Mouse (Mus musculus): ENCODE measurements around the gene Tiam1. TPM values are rescaled to one million over a fixed set of nuclear protein-coding genes. Genes with fewer than 3 reads are reported as not detected.

The Tiam1 gene
- total RNA-seq (2017): 24.6 to 28.6 TPM (median 27.7 TPM) in 3 replicates

DNA sequence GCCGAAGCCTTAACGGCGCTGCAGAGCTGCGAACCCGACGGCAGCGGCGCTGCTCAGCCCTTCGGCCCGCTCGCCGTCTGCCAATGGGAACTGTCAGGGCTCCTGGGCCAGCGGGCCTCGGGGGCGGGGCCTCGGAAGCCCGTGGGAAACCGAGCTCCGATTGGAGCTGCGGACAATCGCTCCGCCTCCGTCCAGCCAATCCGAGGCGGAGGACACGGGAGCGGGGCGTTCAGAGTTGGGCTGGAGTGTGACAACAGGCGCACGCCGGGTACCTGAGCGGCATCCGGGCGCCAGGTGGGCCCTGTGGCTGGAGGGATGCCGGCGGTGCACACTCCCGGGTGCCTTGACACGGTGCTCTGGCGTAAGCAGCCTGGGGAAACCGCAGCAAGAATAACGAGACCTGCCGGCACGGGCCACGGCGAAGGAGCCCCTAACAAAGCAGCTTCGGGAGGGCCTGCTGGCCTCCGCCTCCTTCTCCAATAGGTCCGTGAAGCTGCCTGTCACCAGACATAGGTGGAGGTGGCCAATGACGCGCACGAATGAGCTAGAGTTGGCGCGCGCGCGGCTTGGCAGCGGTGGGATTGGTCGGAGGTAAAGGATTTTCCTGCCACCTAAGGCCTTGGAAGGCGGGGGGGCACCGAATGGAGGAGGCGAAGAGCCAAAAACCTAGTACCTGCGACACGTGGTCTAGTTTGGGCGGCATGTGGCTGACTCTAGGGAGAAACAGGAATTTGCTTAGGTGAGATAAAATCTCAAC is at the start of gene Tiam1:
Gene Tiam1, minus strand, starts transcription at position 10 of the 757 bp plus-strand sequence.
- ATAC-seq (replicated peaks; ENCODE audit: insufficient number of reproducible peaks, low FRiP score, low TSS enrichment, poor library complexity, severe bottlenecking): peak; percentile 90

DNA sequence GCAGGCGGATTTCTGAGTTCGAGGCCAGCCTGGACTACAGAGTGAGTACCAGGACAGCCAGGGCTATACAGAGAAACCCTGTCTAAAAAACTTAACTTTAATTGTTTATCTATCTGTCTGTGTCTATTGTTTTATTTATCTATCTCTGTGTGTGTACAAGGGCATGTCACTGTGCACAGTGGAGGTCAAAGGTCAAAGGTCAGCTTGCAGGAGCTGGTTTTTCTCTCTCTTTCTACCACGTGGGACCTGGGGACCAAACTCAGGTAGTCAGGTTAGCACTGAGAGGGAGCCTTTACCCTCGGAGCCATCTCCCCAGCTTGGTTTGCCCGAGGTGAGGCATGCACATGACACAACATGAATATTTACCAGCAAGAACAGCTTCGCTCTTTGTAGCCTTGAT is 47.7 kb upstream of the Tiam1 start:
- no peak for ATAC-seq (replicated peaks; ENCODE audit: insufficient number of reproducible peaks, low FRiP score, low TSS enrichment, poor library complexity, severe bottlenecking)

DNA sequence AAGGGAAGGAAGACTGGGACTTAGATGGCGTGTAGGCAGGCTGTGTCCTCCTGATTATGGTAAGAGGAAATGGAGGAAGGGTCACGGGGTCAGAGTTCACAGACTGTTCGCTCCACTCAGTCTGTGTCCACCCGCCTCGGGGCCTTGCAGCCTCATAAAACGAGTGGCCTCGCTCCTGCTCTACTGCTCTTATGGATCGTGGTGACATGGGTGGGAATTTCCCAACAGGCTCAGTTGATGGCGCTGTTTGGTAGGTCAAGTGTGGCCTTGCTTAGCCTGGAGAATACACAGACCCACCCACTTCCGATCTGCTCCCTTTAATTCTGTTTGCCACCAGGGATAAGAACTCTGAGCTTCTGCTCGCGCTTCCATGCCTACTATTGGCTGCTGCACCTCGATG is 43.9 kb upstream of the Tiam1 start:
- peak; percentile 43 for ATAC-seq (replicated peaks; ENCODE audit: insufficient number of reproducible peaks, low FRiP score, low TSS enrichment, poor library complexity, severe bottlenecking)

DNA sequence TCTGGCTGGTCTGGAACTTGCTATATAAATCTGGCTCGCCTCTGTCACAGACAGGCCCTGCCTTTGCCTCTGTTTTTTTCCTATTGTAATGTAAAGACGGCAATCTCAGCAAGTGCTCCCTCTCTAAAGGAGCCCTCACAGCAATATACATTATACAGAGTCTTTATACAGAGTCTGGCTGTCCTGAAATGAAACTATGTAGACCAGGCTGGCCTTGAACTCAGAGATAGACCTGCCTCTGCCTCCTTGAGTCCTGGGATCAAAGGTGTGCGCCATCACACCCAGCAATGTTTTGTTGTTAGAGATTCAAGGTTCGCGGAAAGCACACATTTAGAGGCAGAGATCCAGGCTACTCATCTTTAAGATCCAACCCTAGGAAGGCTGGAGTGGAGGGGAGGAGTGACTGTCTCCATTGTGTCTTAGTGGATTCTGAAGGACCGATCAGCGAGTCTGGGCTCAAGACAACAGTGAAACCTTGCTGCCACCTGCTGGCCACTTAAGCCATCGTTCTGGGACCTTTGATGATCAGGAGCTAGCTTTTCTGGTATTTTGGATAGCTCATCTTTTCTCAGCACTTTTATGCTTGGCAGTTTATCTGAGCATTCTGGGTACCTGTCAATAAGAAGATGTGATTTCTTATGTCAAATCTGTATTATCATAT is 42.5 kb upstream of the Tiam1 start:
- peak; percentile 70 for ATAC-seq (replicated peaks; ENCODE audit: insufficient number of reproducible peaks, low FRiP score, low TSS enrichment, poor library complexity, severe bottlenecking)

DNA sequence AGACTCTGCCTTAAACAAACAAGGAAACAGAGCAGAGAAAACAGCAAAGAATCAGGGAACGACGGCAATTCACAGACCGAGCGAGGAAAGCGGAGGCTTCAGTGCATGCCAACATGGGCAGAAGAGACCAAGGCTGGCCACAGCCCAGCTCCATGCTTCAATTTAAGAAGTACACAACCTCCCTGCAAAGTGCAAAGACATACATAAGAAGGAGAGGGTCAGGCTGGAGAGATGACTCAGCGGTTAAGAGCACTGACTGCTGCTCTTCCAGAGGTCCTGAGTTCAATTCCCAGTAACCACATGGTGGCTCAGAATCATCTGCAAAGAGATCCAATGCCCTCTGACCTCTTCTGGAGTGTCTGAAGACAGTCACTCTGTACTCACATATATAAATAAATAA is 40.6 kb upstream of the Tiam1 start:
- no peak for ATAC-seq (replicated peaks; ENCODE audit: insufficient number of reproducible peaks, low FRiP score, low TSS enrichment, poor library complexity, severe bottlenecking)

DNA sequence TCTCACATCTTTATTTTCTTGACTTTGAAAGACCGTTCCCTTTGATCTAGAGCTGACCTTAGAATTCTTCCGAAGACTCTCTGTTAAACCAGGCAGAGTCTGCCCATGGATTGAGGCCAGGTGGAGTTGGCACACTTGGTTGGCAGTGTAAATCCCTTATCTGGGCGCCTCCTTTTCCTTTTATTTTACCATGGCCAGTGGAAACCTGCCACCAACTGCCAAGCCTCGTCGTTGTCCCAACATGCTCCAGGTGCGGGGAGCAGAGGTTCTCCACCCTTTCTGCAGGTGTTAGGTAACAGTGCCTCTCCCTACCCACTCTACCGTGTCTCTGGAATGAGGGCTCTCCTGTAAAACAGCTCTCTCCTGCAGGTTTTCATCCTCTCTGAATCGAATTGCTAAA is 38.1 kb upstream of the Tiam1 start:
- ATAC-seq (replicated peaks; ENCODE audit: insufficient number of reproducible peaks, low FRiP score, low TSS enrichment, poor library complexity, severe bottlenecking): no peak

DNA sequence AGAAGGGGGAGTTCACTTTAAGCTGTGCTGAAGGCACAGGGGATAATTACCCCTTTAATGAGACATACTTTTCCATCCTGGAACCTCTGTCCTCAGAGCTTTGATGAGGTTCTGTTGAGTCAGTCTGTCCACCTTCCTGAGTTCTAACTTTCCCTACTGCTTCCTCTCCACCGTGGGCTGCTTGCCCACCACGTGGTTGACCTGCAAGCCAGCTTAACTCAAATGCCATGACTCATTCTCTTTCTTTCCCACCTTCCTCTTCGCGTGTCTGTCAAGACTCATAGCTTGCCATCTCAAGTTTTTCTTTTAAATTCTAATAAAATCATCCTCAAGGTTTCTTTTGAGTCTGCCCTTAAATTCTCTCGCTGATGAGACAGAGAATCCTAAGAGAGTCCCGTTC is 37.4 kb upstream of the Tiam1 start:
- ATAC-seq (replicated peaks; ENCODE audit: insufficient number of reproducible peaks, low FRiP score, low TSS enrichment, poor library complexity, severe bottlenecking): no peak

DNA sequence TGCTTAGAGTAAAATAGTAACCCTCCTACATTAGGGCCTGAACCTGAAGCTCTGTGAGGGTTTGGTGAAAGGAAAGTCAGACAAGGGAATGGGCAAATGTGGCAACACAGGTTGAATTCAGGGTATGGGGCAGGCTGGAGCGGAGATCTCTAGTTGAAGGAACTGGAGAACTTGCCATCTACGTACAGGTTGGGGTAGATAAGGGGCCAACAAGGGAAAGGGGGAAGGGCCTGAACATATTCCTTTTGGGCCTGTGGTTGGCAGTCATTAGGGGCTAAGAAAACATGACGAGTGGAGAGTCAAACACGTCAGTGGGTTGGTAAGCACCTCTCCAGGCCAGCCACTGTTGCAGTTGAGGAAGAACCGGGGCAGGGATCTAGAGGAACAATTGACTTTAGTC is 36.3 kb upstream of the Tiam1 start:
- no peak for ATAC-seq (replicated peaks; ENCODE audit: insufficient number of reproducible peaks, low FRiP score, low TSS enrichment, poor library complexity, severe bottlenecking)

DNA sequence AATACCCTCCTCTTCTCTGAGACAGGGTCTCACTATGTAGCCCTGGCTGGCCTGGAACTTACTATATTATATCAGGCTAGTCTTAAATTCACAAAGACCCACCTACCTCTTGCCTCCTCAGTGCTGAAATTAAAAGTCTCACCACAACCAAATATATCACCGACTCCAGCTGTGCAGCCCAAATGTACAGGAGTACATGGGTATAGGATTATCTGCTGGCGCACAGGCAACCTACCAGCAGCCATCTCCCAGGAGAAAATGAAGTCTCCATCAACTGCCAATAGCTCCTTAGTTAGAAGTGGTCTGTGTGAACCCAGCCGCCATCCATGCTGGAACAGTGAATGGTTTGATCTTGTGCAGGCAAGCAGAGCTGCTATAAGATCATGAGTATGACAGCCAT is 34.8 kb upstream of the Tiam1 start:
- ATAC-seq (replicated peaks; ENCODE audit: insufficient number of reproducible peaks, low FRiP score, low TSS enrichment, poor library complexity, severe bottlenecking): no peak

DNA sequence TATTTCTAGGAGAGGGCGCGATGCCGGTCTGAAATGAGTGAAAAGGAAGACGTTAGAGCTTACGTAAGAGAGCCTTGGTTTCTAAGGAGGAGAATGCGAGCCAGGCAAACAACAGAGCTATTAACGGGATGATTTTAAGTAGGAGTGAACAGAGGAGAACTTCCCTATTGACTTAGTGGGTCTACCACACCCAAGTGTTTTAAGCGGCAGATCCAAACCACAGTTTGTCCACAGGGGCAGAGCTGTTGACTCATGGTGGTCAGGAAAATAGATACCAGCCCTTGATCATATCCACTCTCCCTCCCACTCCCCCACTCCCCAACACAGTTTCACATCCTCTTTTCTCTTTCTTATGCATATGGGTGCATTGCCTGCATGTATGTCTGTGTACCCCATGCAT is 33.9 kb upstream of the Tiam1 start:
- peak; percentile 93 for ATAC-seq (replicated peaks; ENCODE audit: insufficient number of reproducible peaks, low FRiP score, low TSS enrichment, poor library complexity, severe bottlenecking)

DNA sequence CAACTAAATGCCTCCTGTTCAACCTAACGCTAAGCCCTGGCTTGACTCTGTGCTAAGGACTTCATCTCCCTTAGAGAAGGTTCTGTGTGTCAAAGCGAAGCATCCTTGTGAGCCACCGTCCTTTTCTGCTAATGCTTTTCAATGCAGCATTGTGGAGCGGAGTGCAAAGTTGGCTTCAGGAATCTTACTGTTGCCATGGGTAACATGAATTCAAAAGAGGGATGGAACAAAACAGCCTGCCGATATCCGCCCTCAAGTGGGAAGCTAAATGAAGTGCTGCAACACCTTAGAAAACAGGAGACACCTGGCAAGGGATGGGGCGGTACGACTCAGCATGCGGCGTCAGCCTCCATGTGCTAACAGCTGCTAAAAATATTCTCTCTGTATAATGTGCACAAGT is 32.9 kb upstream of the Tiam1 start:
- ATAC-seq (replicated peaks; ENCODE audit: insufficient number of reproducible peaks, low FRiP score, low TSS enrichment, poor library complexity, severe bottlenecking): no peak

DNA sequence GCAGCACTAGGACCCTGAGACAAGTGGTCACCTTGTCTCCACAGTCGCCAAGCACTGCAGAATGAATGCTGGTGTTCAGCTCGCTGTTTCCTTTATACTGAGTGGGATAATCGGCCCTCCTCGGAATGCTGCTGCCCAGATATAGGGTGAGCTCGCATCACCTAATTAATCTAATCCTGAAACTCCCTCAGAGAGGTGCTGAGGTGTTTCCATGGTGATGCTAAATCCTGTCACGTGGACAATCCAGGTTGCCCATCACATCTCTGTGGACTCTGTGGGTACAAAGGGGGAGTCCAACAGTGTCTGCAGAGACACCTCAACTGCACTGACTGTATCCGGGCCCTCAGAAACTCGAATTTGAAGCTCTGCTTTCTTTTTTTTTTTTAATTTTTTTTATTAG is 27.8 kb upstream of the Tiam1 start:
- no peak for ATAC-seq (replicated peaks; ENCODE audit: insufficient number of reproducible peaks, low FRiP score, low TSS enrichment, poor library complexity, severe bottlenecking)

DNA sequence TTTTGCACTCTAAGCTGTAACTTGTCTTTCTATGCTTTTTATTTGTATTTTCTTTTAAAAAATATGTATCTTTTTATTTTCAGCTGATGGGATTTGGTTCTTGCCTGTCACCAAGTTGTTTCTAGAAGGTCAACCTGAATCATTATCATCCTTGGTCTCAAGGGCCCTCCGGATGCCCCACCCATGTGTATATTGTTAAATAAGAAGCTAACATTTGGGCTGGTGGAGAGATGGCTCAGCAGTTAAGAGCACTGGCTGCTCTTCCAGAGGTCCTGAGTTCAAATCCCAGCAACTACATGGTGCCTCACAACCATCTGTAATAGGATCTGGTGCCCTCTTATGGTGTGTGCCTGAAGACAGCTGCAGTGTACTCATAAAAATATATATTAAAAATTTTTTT is 27.1 kb upstream of the Tiam1 start:
- ATAC-seq (replicated peaks; ENCODE audit: insufficient number of reproducible peaks, low FRiP score, low TSS enrichment, poor library complexity, severe bottlenecking): no peak

DNA sequence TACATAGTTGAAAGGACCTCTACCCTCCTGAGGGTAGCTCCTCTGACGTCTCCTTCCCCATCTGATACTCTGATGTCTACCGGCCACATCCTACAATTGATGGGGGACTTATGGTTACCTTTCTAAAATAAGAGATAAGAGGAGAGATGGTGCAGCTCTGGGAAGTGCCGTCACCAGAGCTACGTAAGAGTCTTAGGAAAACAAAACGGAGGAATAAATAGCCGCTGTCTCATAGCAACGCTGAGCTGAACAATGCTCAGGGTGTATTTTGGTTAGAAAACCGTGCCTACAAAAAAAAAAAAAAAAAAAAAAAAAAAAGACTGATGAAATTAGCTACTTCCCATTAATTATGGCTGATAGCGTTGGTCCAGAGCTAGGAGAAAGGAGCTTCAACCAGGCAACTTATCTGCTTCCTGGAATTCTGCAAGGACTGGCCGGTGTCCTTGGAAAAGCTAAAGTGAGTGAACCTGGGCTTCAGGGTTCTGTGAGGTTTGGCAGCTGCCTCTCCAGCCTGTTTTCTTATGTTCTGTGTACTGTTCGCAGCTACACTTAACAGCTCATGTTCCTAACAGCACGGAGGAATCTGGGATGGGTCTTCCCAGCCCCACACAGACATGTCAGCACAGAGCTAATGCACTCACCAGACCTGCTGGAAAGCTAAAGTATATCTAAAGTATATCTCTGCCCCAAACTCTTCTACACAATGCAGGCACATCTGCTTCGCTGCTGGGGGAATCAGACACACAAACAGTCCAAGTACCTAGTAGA is 26.5 kb upstream of the Tiam1 start:
- no peak for ATAC-seq (replicated peaks; ENCODE audit: insufficient number of reproducible peaks, low FRiP score, low TSS enrichment, poor library complexity, severe bottlenecking)

DNA sequence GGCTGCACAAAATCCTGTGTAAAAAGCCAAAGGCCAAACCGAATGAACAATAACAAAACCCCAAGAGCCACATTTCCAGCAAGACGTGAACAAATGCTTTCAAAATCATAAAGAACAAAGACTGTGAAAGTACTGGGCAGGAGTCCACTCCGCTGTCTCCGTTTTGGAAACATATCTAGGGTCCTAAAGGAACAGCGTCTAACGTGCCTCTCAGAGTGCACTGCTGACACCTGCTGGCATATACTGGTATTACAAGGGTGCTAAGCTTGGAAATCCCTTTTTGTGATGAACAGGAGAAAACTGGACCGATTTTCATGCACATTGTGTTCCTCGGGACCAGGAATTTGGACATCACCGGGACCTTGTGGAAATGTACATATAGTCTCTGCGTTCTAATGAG is 24.1 kb upstream of the Tiam1 start:
- ATAC-seq (replicated peaks; ENCODE audit: insufficient number of reproducible peaks, low FRiP score, low TSS enrichment, poor library complexity, severe bottlenecking): peak; percentile 75

DNA sequence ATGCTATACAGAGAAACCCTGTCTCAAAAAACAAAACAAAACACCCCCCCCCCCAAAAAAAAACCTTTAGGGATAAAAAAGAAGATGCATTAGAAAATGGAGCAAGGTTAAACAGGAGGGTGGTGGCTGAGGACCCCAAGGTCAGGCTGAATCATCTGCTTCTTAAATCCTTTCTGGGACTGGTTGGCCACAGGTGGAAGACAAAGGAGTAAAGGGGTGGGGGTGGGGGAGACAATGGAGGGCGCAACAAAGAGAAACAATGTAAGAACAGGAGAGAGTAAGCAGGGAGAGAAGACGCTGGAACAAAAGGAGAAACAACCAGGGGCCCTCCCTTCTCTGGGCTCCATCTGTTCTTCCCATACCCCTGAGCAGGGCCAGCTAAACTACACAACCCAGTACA is 21.9 kb upstream of the Tiam1 start:
- ATAC-seq (replicated peaks; ENCODE audit: insufficient number of reproducible peaks, low FRiP score, low TSS enrichment, poor library complexity, severe bottlenecking): no peak

DNA sequence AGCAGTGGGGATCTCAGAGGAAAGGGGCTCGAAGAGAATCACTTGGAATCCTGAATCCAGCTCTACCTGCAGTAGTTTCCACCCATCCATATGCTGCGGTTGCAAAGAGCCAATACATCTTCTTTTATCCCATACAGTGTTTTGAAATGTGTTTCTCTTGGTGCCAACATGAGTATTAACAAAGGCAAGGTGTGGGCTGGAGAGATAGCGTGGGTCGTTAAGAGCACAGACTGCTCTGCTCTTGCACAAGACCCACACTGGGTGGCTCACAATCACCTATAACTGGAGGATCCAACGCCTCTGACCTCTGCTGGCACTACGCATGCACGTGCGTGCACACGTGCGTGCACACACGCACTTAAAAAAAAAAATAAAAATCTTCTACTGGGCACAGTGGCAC is 21.4 kb upstream of the Tiam1 start:
- no peak for ATAC-seq (replicated peaks; ENCODE audit: insufficient number of reproducible peaks, low FRiP score, low TSS enrichment, poor library complexity, severe bottlenecking)

DNA sequence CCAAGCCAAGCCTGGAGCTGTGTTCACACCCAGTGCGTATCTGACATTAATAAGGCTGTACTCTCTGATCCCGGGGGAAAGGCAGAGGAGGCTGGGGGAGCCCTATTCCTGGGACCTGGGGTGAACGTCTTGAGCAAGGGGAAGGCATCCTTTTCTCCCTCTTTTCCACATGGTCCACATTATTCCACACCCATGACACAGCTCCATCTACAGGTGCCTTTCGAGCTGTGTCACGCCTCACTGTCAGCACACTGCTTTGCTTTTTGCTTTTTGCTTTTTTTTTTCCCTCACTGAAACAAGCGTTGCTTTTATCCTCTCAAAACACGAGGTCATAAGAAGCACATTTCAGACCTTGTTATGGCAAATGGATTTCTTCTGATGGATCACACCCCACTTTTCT is 11.5 kb upstream of the Tiam1 start:
- ATAC-seq (replicated peaks; ENCODE audit: insufficient number of reproducible peaks, low FRiP score, low TSS enrichment, poor library complexity, severe bottlenecking): no peak

DNA sequence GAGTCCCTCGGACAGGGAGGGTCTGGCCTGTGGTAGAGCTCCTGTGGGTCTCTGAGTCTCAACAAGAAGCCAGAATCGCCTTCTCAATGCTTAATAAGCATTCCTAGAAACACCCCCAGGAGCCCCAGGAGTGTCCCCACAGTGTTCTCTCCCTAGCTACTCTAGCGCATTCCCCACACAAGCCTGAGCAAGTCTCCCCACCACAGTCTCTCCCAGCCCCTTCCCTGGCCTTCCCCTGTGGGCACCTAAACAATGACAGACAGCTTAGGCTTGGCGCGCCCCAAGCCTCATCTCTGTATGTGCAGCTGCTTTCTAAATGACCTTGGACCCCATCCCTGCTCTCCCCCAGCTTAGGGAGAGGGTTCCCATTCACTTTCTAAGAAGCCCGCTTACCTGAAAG is 7.3 kb upstream of the Tiam1 start:
- no peak for ATAC-seq (replicated peaks; ENCODE audit: insufficient number of reproducible peaks, low FRiP score, low TSS enrichment, poor library complexity, severe bottlenecking)

DNA sequence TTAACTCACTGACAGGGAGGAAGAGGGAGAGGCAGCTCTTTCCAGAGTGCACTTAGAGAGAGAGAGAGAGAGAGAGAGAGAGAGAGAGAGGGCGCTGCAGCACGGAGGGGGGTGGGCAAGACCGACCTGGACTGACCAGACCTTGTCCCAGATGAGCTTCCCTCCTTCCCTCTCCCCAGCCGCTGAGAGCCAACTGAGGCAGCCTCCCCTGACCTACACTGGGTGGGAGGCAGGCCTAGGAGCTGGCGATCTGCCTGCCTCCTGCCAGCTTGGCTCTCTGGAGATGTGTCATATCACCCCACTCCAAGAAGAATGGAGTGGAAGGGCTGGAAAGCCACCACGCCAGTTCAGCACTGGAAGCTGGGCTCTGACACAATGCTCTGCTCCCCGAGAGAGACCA is 6.6 kb upstream of the Tiam1 start:
- ATAC-seq (replicated peaks; ENCODE audit: insufficient number of reproducible peaks, low FRiP score, low TSS enrichment, poor library complexity, severe bottlenecking): no peak
